Mouse (Mus musculus): ENCODE data around the gene Irf2. TPM values are rescaled to one million over a fixed set of nuclear protein-coding genes. Genes with fewer than 3 reads are reported as not detected.

Gene Irf2
- polyA plus RNA-seq, 1 experiment: 10.1 TPM

GRCm38 (mm10) chr8:46818990-46819288 lies 79.4 kb downstream of the Irf2 start:
- Histone ChIP-seq H3K4me1 (ENCODE audit: control insufficient read depth, insufficient read depth, low read length) (peaks cover 5% of the 10 kb centered on the region; the same call in 1 of the 2 replicates), H3K36me3 (ENCODE audit: control insufficient read depth, insufficient read depth, low read length) (no peaks in the 10 kb centered on the region), H3K27ac (ENCODE audit: control insufficient read depth, insufficient read depth, low read depth, low read length) (no peak overlapping the region), H3K27me3 (ENCODE audit: control insufficient read depth, insufficient read depth, low read length) (no peaks in the 10 kb centered on the region), H3K4me3 (ENCODE audit: control insufficient read depth, low read depth, low read length) (no peak overlapping the region)
- TF ChIP-seq CTCF (IDR thresholded peaks at IDR 0.05; ENCODE audit: control insufficient read depth, insufficient read depth, insufficient replicate concordance, low read depth, low read length): no peak
- no peak for TF ChIP-seq POLR2A (IDR thresholded peaks at IDR 0.05; ENCODE audit: control insufficient read depth, low read depth, low read length)

GRCm38 (mm10) chr8:46828734-46829413 lies 89.3 kb downstream of the Irf2 start:
- no peak overlapping the region for H3K27ac ChIP-seq (ENCODE audit: control insufficient read depth, insufficient read depth, low read depth, low read length)
- no peaks in the 10 kb centered on the region for H3K36me3 ChIP-seq (ENCODE audit: control insufficient read depth, insufficient read depth, low read length)
- TF ChIP-seq CTCF (IDR thresholded peaks at IDR 0.05; ENCODE audit: control insufficient read depth, insufficient read depth, insufficient replicate concordance, low read depth, low read length): no peak
- TF ChIP-seq POLR2A (IDR thresholded peaks at IDR 0.05; ENCODE audit: control insufficient read depth, low read depth, low read length): no peak
- H3K4me1 ChIP-seq (ENCODE audit: control insufficient read depth, insufficient read depth, low read length): no peaks in the 10 kb centered on the region
- no peaks in the 10 kb centered on the region for H3K27me3 ChIP-seq (ENCODE audit: control insufficient read depth, insufficient read depth, low read length)
- no peak overlapping the region for H3K4me3 ChIP-seq (ENCODE audit: control insufficient read depth, low read depth, low read length)

- H3K27ac ChIP-seq (ENCODE audit: control insufficient read depth, insufficient read depth, low read depth, low read length): no peak overlapping the region
These were observed 90.0 kb downstream of the Irf2 start for GRCm38 (mm10) chr8:46829414-46830111.

GRCm38 (mm10) chr8:46830112-46830855 lies 90.8 kb downstream of the Irf2 start:
- Histone ChIP-seq H3K4me3 (ENCODE audit: control insufficient read depth, low read depth, low read length) (no peak overlapping the region), H3K27ac (ENCODE audit: control insufficient read depth, insufficient read depth, low read depth, low read length) (no peak overlapping the region), H3K36me3 (ENCODE audit: control insufficient read depth, insufficient read depth, low read length) (no peaks in the 10 kb centered on the region), H3K27me3 (ENCODE audit: control insufficient read depth, insufficient read depth, low read length) (no peaks in the 10 kb centered on the region), H3K4me1 (ENCODE audit: control insufficient read depth, insufficient read depth, low read length) (no peaks in the 10 kb centered on the region)
- TF ChIP-seq CTCF (IDR thresholded peaks at IDR 0.05; ENCODE audit: control insufficient read depth, insufficient read depth, insufficient replicate concordance, low read depth, low read length): no peak

More at GRCm38 (mm10) chr8:46829414-46830111, 90.0 kb downstream of the Irf2 start:
- Histone ChIP-seq H3K4me1 (ENCODE audit: control insufficient read depth, insufficient read depth, low read length) (no peaks in the 10 kb centered on the region), H3K36me3 (ENCODE audit: control insufficient read depth, insufficient read depth, low read length) (no peaks in the 10 kb centered on the region), H3K4me3 (ENCODE audit: control insufficient read depth, low read depth, low read length) (no peak overlapping the region), H3K27me3 (ENCODE audit: control insufficient read depth, insufficient read depth, low read length) (no peaks in the 10 kb centered on the region)
- no peak for TF ChIP-seq POLR2A (IDR thresholded peaks at IDR 0.05; ENCODE audit: control insufficient read depth, low read depth, low read length)
- TF ChIP-seq CTCF (IDR thresholded peaks at IDR 0.05; ENCODE audit: control insufficient read depth, insufficient read depth, insufficient replicate concordance, low read depth, low read length): no peak

GRCm38 (mm10) chr8:46831916-46832315 lies 92.4 kb downstream of the Irf2 start:
- Histone ChIP-seq H3K27me3 (ENCODE audit: control insufficient read depth, insufficient read depth, low read length) (no peaks in the 10 kb centered on the region), H3K27ac (ENCODE audit: control insufficient read depth, insufficient read depth, low read depth, low read length) (no peak overlapping the region), H3K36me3 (ENCODE audit: control insufficient read depth, insufficient read depth, low read length) (no peaks in the 10 kb centered on the region), H3K4me3 (ENCODE audit: control insufficient read depth, low read depth, low read length) (no peak overlapping the region), H3K4me1 (ENCODE audit: control insufficient read depth, insufficient read depth, low read length) (no peaks in the 10 kb centered on the region)
- no peak for TF ChIP-seq POLR2A (IDR thresholded peaks at IDR 0.05; ENCODE audit: control insufficient read depth, low read depth, low read length)
- no peak for TF ChIP-seq CTCF (IDR thresholded peaks at IDR 0.05; ENCODE audit: control insufficient read depth, insufficient read depth, insufficient replicate concordance, low read depth, low read length)

- Histone ChIP-seq H3K27ac (ENCODE audit: control insufficient read depth, insufficient read depth, low read depth, low read length) (no peak overlapping the region), H3K4me3 (ENCODE audit: control insufficient read depth, low read depth, low read length) (no peak overlapping the region), H3K27me3 (ENCODE audit: control insufficient read depth, insufficient read depth, low read length) (no peaks in the 10 kb centered on the region), H3K36me3 (ENCODE audit: control insufficient read depth, insufficient read depth, low read length) (no peaks in the 10 kb centered on the region), H3K4me1 (ENCODE audit: control insufficient read depth, insufficient read depth, low read length) (no peaks in the 10 kb centered on the region)
- TF ChIP-seq CTCF (IDR thresholded peaks at IDR 0.05; ENCODE audit: control insufficient read depth, insufficient read depth, insufficient replicate concordance, low read depth, low read length): no peak
- no peak for TF ChIP-seq POLR2A (IDR thresholded peaks at IDR 0.05; ENCODE audit: control insufficient read depth, low read depth, low read length)
These were observed 92.9 kb downstream of the Irf2 start for GRCm38 (mm10) chr8:46832399-46832798.

- Histone ChIP-seq H3K4me3 (ENCODE audit: control insufficient read depth, low read depth, low read length) (no peak overlapping the region), H3K27me3 (ENCODE audit: control insufficient read depth, insufficient read depth, low read length) (no peaks in the 10 kb centered on the region), H3K4me1 (ENCODE audit: control insufficient read depth, insufficient read depth, low read length) (no peaks in the 10 kb centered on the region), H3K27ac (ENCODE audit: control insufficient read depth, insufficient read depth, low read depth, low read length) (no peak overlapping the region), H3K36me3 (ENCODE audit: control insufficient read depth, insufficient read depth, low read length) (no peaks in the 10 kb centered on the region)
- TF ChIP-seq POLR2A (IDR thresholded peaks at IDR 0.05; ENCODE audit: control insufficient read depth, low read depth, low read length) (no peak), CTCF (IDR thresholded peaks at IDR 0.05; ENCODE audit: control insufficient read depth, insufficient read depth, insufficient replicate concordance, low read depth, low read length) (no peak)
These were observed 94.2 kb downstream of the Irf2 start for GRCm38 (mm10) chr8:46833763-46834162.
